Mouse (Mus musculus) neural tube, embryonic 12.5 days (tissue): ENCODE measurements at regions not wholly inside any gene's neighbourhood (a gene's known extent, or its start where the extent isn't known, plus 50 kb on each side); places are given as distances from the start of the nearest gene placed in this dataset.
A peak's percentile ranks its signal among the peaks of the same experiment; 100 is the strongest.

Experiments
- ATAC-seq: fragments of 200-750 bp; cut with Nextera tagmentation; 2 replicates; pipeline ENCODE4 v1.8.0; 2017; ENCODE audit warnings: low read depth, mild to moderate bottlenecking, moderate TSS enrichment, moderate library complexity; ENCODE audit not compliant: low FRiP score
- H3K27ac ChIP-seq: fragments of 300-500 bp; sonication (generic); 2 replicates; pipeline ENCODE4 v1.5.1; 2016
- H3K27me3 ChIP-seq: fragments of 300-500 bp; sonication (generic); replicated peaks from 2 replicates; pipeline ENCODE4 v1.6.1; 2016; ENCODE audit warnings: mild to moderate bottlenecking
- H3K36me3 ChIP-seq: fragments of 300-500 bp; sonication (generic); 2 replicates; pipeline ENCODE4 v1.6.1; 2016; ENCODE audit warnings: mild to moderate bottlenecking
- H3K4me1 ChIP-seq: fragments of 300-500 bp; sonication (generic); 2 replicates; pipeline ENCODE4 v1.6.1; 2016
- H3K4me2 ChIP-seq: fragments of 300-500 bp; sonication (generic); replicated peaks from 2 replicates; pipeline ENCODE4 v1.6.1; 2016; ENCODE audit warnings: mild to moderate bottlenecking
- H3K4me3 ChIP-seq: fragments of 300-500 bp; sonication (generic); 2 replicates; pipeline ENCODE4 v1.5.1; 2016
- H3K9ac ChIP-seq: fragments of 300-500 bp; sonication (generic); 2 replicates; pipeline ENCODE4 v1.6.1; 2016; ENCODE audit warnings: mild to moderate bottlenecking
- H3K9me3 ChIP-seq: fragments of 300-500 bp; sonication (generic); 2 replicates; pipeline ENCODE4 v1.6.1; 2016; ENCODE audit warnings: mild to moderate bottlenecking
- WGBS: fragments of 180-500 bp; shearing (Covaris S2); methylation state at CpG from one replicate; pipeline ENCODE4 v1.1.7; 2016; 5-methylcytosine and 5-hydroxymethylcytosine counted together

DNA sequence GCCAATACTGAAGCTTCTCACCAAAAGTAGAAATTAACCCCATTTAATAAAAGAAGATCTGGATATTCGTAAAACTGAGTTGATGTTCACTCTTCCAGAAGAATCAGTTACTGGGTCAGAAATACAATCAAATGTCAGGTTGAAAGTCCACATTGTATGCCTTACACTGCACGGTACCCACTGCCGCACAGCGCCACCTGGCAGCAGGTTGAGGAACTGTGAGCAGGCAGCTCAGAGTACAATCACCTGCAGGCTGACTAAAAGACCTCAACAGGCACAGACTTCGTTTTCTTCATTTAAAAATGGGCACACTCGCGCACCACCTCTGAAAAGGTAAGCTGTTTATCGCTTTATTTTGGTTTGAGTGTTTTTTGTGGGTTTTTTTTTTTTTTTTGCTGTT, 341.8 kb upstream of the Mms22l start:
- ATAC-seq: peak; percentile 81; the same call in 1 of the 2 replicates
- 16% methylated on average over 8 of the region's 8 CpGs for WGBS

DNA sequence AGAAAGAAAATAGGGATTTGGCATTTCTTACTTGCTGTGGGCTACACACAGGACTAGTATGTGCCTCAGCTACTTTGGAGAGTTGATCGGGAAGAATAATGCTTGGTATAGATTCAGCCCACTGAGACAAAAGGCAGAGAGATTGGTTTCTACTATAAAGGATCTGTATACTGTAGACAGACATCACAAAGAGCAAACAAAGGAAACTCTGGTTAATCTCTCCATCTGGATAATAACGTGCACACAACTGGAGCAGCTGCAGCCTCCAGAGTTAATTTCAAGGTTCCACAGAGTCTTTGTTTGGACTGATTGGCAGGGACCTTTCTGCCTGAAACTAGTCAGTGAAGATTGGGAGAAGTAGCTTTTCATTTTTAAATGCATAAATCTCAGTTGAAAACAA, 322.5 kb upstream of the Mms22l start:
- H3K9me3 ChIP-seq: no peaks in the 10 kb centered on the region
- no peaks in the 10 kb centered on the region for H3K4me1 ChIP-seq
- H3K4me2 ChIP-seq: no peak overlapping the region
- no peak for ATAC-seq
- 67% methylated on average over 2 of the region's 2 CpGs for WGBS
- H3K27me3 ChIP-seq: no peaks in the 10 kb centered on the region
- no peak overlapping the region for H3K4me3 ChIP-seq
- no peak overlapping the region for H3K27ac ChIP-seq
- no peak overlapping the region for H3K9ac ChIP-seq
- no peaks in the 10 kb centered on the region for H3K36me3 ChIP-seq

More for the DNA sequence above, 341.8 kb upstream of the Mms22l start:
- H3K36me3 ChIP-seq: no peaks in the 10 kb centered on the region
- no peak overlapping the region for H3K4me3 ChIP-seq
- no peak overlapping the region for H3K27ac ChIP-seq
- no peak overlapping the region for H3K9ac ChIP-seq
- H3K9me3 ChIP-seq: no peaks in the 10 kb centered on the region
- no peaks in the 10 kb centered on the region for H3K4me1 ChIP-seq
- H3K4me2 ChIP-seq: no peak overlapping the region
- H3K27me3 ChIP-seq: no peaks in the 10 kb centered on the region

- WGBS: 42% methylated on average over 10 of the region's 10 CpGs
- Histone ChIP-seq H3K36me3 (no peaks in the 10 kb centered on the region), H3K27ac (no peak overlapping the region), H3K27me3 (no peaks in the 10 kb centered on the region), H3K9ac (no peak overlapping the region), H3K9me3 (no peaks in the 10 kb centered on the region), H3K4me3 (no peak overlapping the region), H3K4me2 (no peak overlapping the region), H3K4me1 (no peaks in the 10 kb centered on the region; the same call in 1 of the 2 replicates)
- ATAC-seq: peak; percentile 4; the same call in 1 of the 2 replicates
Observed at GRCm38 (mm10) chr4:24213262-24214036, 282.8 kb upstream of the Mms22l start.

GRCm38 (mm10) chr4:24214037-24214362, 282.3 kb upstream of the Mms22l start:
- H3K4me1 ChIP-seq: no peaks in the 10 kb centered on the region; the same call in 1 of the 2 replicates
- H3K4me3 ChIP-seq: no peak overlapping the region
- no peak overlapping the region for H3K9ac ChIP-seq
- H3K27me3 ChIP-seq: no peaks in the 10 kb centered on the region
- peak; percentile 66; the same call in 1 of the 2 replicates for ATAC-seq
- no peak overlapping the region for H3K4me2 ChIP-seq
- H3K9me3 ChIP-seq: no peaks in the 10 kb centered on the region
- H3K27ac ChIP-seq: no peak overlapping the region
- 49% methylated on average over 3 of the region's 3 CpGs for WGBS
- H3K36me3 ChIP-seq: no peaks in the 10 kb centered on the region

DNA sequence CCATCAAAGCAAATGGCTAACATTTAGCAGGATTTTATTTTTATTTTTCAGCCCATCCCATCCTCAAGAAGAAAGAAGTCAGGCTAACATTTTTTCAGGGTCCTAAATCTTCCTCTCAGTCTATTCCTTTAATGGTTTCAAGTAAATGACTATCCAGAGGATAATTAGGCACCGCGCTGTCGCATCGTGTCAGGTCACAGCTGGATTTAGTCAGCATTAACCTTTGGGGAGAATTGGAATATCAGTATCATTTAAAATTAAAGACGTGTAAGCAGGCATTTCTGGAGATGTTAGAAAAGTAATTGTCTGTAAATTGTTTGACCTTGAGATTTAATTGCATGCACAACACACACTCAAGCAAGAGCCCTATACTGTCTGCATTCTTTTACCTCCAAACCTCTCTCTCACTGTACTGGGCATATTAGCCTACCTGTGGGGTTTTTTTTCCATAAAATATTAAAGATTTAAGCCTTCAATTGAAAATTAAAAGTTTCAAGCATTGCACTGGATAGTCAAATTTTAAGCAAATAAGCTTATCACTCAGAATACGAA, 277.8 kb upstream of the Mms22l start:
- Histone ChIP-seq H3K9me3 (no peaks in the 10 kb centered on the region), H3K36me3 (no peaks in the 10 kb centered on the region)

DNA sequence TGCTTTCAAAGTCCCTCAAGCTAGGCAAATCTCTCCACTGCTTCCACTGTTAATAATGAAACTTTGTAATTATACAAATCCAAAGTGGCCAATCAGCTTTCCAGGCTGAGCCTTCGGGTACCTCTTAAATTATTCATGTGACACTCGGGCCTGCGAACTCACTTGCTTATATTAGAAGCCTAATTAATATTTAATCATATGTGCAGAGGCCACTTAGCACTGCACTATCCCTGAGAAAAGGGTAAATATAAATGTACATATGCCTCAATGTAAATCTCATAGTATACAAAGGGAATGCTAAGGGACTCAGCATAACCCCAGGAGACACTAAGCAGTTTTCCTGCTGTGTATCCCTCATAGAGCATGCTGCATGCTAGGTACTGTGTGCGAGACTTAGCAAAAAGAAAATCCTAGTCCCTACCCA, 277.2 kb upstream of the Mms22l start:
- no peak overlapping the region for H3K4me2 ChIP-seq
- H3K27ac ChIP-seq: no peak overlapping the region

More for the DNA sequence above, 277.8 kb upstream of the Mms22l start:
- ATAC-seq: peak; percentile 53; the same call in 1 of the 2 replicates
- H3K4me3 ChIP-seq: no peak overlapping the region
- H3K4me2 ChIP-seq: no peak overlapping the region
- H3K27ac ChIP-seq: no peak overlapping the region
- H3K27me3 ChIP-seq: no peaks in the 10 kb centered on the region
- no peak overlapping the region for H3K9ac ChIP-seq
- 39% methylated on average over 6 of the region's 6 CpGs for WGBS
- H3K4me1 ChIP-seq: no peaks in the 10 kb centered on the region; the same call in 1 of the 2 replicates

GRCm38 (mm10) chr4:24219583-24219982, 276.7 kb upstream of the Mms22l start:
- Histone ChIP-seq H3K4me1 (no peaks in the 10 kb centered on the region), H3K27me3 (no peaks in the 10 kb centered on the region), H3K4me3 (no peak overlapping the region), H3K36me3 (no peaks in the 10 kb centered on the region), H3K9me3 (no peaks in the 10 kb centered on the region), H3K4me2 (no peak overlapping the region), H3K27ac (no peak overlapping the region), H3K9ac (no peak overlapping the region)
- no peak for ATAC-seq
- 76% methylated on average over 3 of the region's 3 CpGs for WGBS

More for the DNA sequence above, 277.2 kb upstream of the Mms22l start:
- H3K9me3 ChIP-seq: no peaks in the 10 kb centered on the region
- H3K4me1 ChIP-seq: no peaks in the 10 kb centered on the region
- H3K36me3 ChIP-seq: no peaks in the 10 kb centered on the region
- H3K9ac ChIP-seq: no peak overlapping the region
- peak; percentile 48 for ATAC-seq
- WGBS: 44% methylated on average over 4 of the region's 4 CpGs
- H3K27me3 ChIP-seq: no peaks in the 10 kb centered on the region
- H3K4me3 ChIP-seq: no peak overlapping the region

DNA sequence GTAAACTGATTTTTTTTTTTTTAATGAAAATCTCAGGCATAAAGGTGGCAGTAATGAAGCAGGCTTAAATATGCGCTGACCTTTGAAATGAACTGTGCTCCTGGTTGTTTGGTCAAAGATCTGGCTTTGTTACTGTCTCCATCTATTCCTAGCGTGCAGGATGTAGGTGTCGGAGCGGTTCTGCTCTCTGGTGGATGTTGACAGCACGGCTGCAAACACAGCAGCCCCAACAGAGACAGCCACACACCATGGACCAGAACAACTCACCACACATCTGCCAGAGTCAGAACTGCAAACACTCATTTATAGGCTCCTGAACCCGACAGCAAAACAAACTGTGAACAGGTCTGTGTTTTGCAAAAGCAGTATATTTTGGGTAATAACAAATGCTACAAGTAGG, 251.1 kb upstream of the Mms22l start:
- Histone ChIP-seq H3K27me3 (no peaks in the 10 kb centered on the region), H3K27ac (no peak overlapping the region), H3K4me2 (no peak overlapping the region), H3K4me1 (no peaks in the 10 kb centered on the region), H3K36me3 (no peaks in the 10 kb centered on the region), H3K9me3 (no peaks in the 10 kb centered on the region), H3K4me3 (no peak overlapping the region), H3K9ac (no peak overlapping the region)
- ATAC-seq: no peak
- 58% methylated on average over 6 of the region's 6 CpGs for WGBS

- no peak for ATAC-seq
Observed at GRCm38 (mm10) chr4:24248142-24249054, 247.9 kb upstream of the Mms22l start.

DNA sequence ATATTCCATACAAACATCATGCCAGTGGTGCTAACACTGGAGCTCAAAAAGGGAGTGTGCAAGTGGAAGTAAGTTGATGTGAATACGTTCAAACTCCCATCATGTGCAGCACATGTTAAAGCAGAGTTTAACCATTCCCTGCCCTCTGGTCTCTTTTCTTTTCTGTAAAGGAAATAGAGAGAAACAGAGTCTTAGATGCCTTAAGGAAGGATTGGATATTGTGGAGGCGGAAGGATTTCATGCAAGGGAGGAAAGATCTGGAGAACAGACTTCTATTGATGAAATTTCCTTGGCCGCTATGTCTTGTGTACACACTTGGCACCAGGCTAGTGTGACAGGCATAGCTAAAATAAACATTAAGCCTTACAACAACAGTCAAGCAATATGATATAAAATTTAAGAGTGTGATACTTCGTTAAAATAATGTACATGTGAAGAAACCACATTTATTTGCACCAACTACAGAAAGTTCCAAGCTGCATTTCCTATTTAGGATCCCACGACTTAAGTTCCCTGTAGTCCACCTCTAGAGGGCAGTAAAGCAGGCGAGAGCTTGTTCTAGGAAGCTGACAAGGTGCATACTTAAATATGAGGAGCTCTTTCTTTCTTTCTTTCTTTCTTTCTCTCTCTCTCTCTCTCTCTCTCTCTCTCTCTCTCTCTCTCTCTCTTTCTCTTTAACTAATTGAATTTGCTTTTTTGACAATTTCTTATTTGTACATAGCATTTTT, 246.8 kb upstream of the Mms22l start:
- Histone ChIP-seq H3K4me1 (no peaks in the 10 kb centered on the region), H3K27me3 (no peaks in the 10 kb centered on the region), H3K36me3 (no peaks in the 10 kb centered on the region), H3K4me3 (no peak overlapping the region), H3K27ac (no peak overlapping the region), H3K4me2 (no peak overlapping the region), H3K9me3 (no peaks in the 10 kb centered on the region), H3K9ac (no peak overlapping the region)
- ATAC-seq: 0 out of 2 replicates have a peak, but pooled peaks have one; percentile 50
- 39% methylated on average over 6 of the region's 6 CpGs for WGBS

More at GRCm38 (mm10) chr4:24248142-24249054, 247.9 kb upstream of the Mms22l start:
- Histone ChIP-seq H3K9ac (no peak overlapping the region), H3K36me3 (no peaks in the 10 kb centered on the region), H3K9me3 (no peaks in the 10 kb centered on the region), H3K27me3 (no peaks in the 10 kb centered on the region), H3K4me1 (no peaks in the 10 kb centered on the region), H3K27ac (no peak overlapping the region), H3K4me2 (no peak overlapping the region), H3K4me3 (no peak overlapping the region)
- 81% methylated on average over 6 of the region's 6 CpGs for WGBS

GRCm38 (mm10) chr4:24278154-24278553, 218.1 kb upstream of the Mms22l start:
- 61% methylated on average over 3 of the region's 3 CpGs for WGBS
- Histone ChIP-seq H3K9ac (no peak overlapping the region), H3K36me3 (no peaks in the 10 kb centered on the region), H3K4me1 (no peaks in the 10 kb centered on the region), H3K27me3 (no peaks in the 10 kb centered on the region), H3K4me3 (no peak overlapping the region), H3K27ac (no peak overlapping the region), H3K9me3 (no peaks in the 10 kb centered on the region), H3K4me2 (no peak overlapping the region)
- no peak for ATAC-seq
